Mouse (Mus musculus) heart, postnatal 10 days (tissue): Measurements from ENCODE around the gene Ndrg4. TPM values are rescaled to one million over a fixed set of nuclear protein-coding genes. Genes with fewer than 3 reads are reported as not detected.

Experiments used
- DNase-seq, 2 experiments: peaks; one replicate each; pipeline ENCODE4 v3.0.0; 2021
- intact Hi-C: fragments of 180-260 bp; cut with DNase I; formaldehyde crosslinking; loops from one replicate; pipeline ENCODE4 v1.15.1; 2025
- total RNA-seq, 2 experiments: library from RNA; stranded (reverse); gene quantifications; 2 replicates each; pipeline ENCODE4 v1.2.3; 2021

Gene Ndrg4
- total RNA-seq, 2 experiments from 2014 or later = 319 to 334 TPM

- intact Hi-C loops = loop anchor here (5.0 kb wide), 1 partner anchor 45 kb away; the partner anchor contains the start of gene Gins3
Measured at GRCm38 (mm10) chr8:95677591-95678023, 827 bp downstream of the Ndrg4 start.

GRCm38 (mm10) chr8:95678024-95678611, 1.3 kb downstream of the Ndrg4 start:
- DNase-seq = peak in 1 of 2 experiments; percentile 26
- intact Hi-C loops = loop anchor here (5.0 kb wide), 1 partner anchor 46 kb away; the partner anchor contains the start of gene Gins3

More at GRCm38 (mm10) chr8:95677591-95678023, 827 bp downstream of the Ndrg4 start:
- DNase-seq = no peak

- peak; percentile 57 to 72 for DNase-seq
- intact Hi-C loops = no loop called here
Measured at GRCm38 (mm10) chr8:95688073-95688672, 11.4 kb downstream of the Ndrg4 start.

- intact Hi-C loops = loop anchor here (10.0 kb wide), 1 partner anchor 256 kb away; the partner anchor contains the start of gene Cfap20
- peak; percentile 41 to 52 for DNase-seq
Measured at GRCm38 (mm10) chr8:95690929-95691541, 14.3 kb downstream of the Ndrg4 start.

- intact Hi-C loops = loop anchor here (5.0 to 10.0 kb wide), 2 partner anchors 260 to 437 kb away; partner anchors contain the start of gene Cfap20
- no peak for DNase-seq
Measured at GRCm38 (mm10) chr8:95694631-95695030, 17.9 kb downstream of the Ndrg4 start.

GRCm38 (mm10) chr8:95696661-95697060, 19.9 kb downstream of the Ndrg4 start:
- intact Hi-C loops = loop anchor here (2.0 to 10.0 kb wide), 3 partner anchors 262 to 439 kb away; partner anchors contain the start of gene Cfap20
- no peak for DNase-seq

- intact Hi-C loops = loop anchor here (2.0 to 10.0 kb wide), 3 partner anchors 262 to 440 kb away; partner anchors contain the start of gene Cfap20
- peak; percentile 87 to 95 for DNase-seq
Measured at GRCm38 (mm10) chr8:95697128-95697527, 20.3 kb downstream of the Ndrg4 start.

- no peak for DNase-seq
- intact Hi-C loops = loop anchor here (1.0 to 10.0 kb wide), 3 partner anchors 93 to 441 kb away; partner anchors contain the start of gene Cfap20
Measured at GRCm38 (mm10) chr8:95698179-95698578, 21.4 kb downstream of the Ndrg4 start.

GRCm38 (mm10) chr8:95700282-95700681, 23.5 kb downstream of the Ndrg4 start:
- DNase-seq = peak in 1 of 2 experiments; percentile 20
- intact Hi-C loops = no loop called here

- intact Hi-C loops = no loop called here
- DNase-seq = no peak
Measured at GRCm38 (mm10) chr8:95701809-95702208, 25.0 kb downstream of the Ndrg4 start.

- DNase-seq = peak; percentile 91
- intact Hi-C loops = no loop called here
Measured at GRCm38 (mm10) chr8:95702480-95703446, 26.0 kb downstream of the Ndrg4 start.

GRCm38 (mm10) chr8:95703461-95704260, 26.9 kb downstream of the Ndrg4 start:
- intact Hi-C loops = no loop called here
- peak; percentile 78 to 79 for DNase-seq

GRCm38 (mm10) chr8:95704538-95704937, 27.8 kb downstream of the Ndrg4 start:
- no peak for DNase-seq
- intact Hi-C loops = no loop called here

GRCm38 (mm10) chr8:95709579-95709978, 32.8 kb downstream of the Ndrg4 start:
- intact Hi-C loops = no loop called here
- no peak for DNase-seq

GRCm38 (mm10) chr8:95711029-95711428, 34.2 kb downstream of the Ndrg4 start:
- no peak for DNase-seq
- intact Hi-C loops = no loop called here

GRCm38 (mm10) chr8:95712395-95712794, 35.6 kb downstream of the Ndrg4 start:
- intact Hi-C loops = loop anchor here (2.0 kb wide), 1 partner anchor 120 kb away; no protein-coding TSS in a partner anchor
- DNase-seq = no peak

GRCm38 (mm10) chr8:95713100-95714010, 36.6 kb downstream of the Ndrg4 start:
- DNase-seq = peak; percentile 58 to 84
- intact Hi-C loops = loop anchor here (2.0 kb wide), 1 partner anchor 119 kb away; no protein-coding TSS in a partner anchor

- intact Hi-C loops = no loop called here
- DNase-seq = no peak
Measured at GRCm38 (mm10) chr8:95714367-95714766, 37.6 kb downstream of the Ndrg4 start.
